Mouse (Mus musculus) spleen, adult 12 weeks (tissue): ENCODE measurements around the gene Aqp11.

ENCODE experiments used
- DNase-seq: peaks from one replicate; pipeline ENCODE4 v3.0.0; 2022; ENCODE audit warnings: low spot score

Gene Aqp11

GRCm38 (mm10) chr7:97747787-97748497 lies 9.9 kb upstream of the Aqp11 start:
- peak; percentile 67 for DNase-seq

DNA sequence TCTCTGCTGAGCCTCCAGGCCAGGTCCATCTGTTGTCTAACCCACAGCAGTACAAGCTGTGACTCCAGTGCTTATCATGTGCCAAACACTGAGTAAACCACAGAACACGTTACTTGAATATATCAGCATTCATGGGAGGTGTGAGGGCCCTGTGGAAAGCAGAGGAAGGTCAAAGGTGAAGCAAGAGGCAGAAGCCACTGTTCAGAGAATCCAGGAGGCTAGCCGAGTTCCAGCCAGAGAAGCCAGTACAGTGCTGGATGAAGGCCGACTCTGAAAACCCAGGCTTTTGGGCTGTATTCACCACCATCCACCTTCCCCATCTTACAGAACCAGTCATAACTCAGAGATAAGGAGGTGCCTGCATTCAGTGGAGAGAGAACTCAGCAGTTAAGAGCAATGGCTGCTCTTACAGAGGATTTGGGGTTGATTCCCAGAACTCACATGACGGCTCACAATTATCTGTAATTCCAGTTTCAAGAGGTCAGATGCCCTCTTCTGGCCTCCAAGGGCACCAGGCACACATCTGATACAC lies 9.2 kb upstream of the Aqp11 start:
- DNase-seq, result peak; percentile 19

- peak; percentile 41 for DNase-seq
Observed at GRCm38 (mm10) chr7:97745299-97745698, 7.2 kb upstream of the Aqp11 start.

GRCm38 (mm10) chr7:97741756-97742291 lies 3.7 kb upstream of the Aqp11 start:
- no peak for DNase-seq

DNA sequence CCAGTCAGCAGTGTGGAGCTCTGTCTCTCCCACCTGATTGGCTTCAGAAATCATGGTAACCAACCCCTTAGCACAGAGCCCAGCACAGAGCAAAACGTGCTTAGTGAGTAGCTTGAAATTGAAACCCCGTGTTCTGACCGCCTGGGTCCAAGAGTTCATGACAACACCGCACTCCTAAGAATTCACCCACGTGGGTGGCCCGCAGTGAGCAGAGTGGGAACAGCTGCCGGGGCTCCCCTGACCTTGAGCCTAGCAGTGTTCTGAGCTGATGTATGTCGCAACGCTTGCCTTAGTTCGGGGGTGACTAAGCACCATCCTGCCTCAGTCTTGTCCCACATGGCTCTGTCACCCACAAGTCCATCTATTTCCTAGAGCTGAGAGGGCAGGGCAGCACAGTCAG lies 2.9 kb upstream of the Aqp11 start:
- no peak for DNase-seq

DNA sequence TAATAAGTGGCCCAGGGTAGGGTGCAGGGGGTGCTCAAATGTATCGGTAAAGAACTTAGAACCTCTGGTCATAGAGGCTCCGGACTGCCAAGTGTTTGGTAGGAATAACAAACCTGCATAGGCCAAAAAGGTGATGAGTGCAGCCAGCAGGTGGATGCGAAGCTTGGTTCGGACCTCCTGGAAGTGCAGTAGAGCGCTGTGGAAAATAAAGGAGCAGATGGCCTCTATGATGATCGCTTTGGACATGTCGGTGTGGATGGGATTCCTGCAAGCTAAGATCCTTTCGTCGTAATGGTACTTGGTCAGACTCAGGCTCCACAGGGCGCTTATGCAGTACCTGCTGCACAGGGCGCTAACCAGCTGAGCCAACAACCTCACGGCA lies 842 bp downstream of the Aqp11 start:
- no peak for DNase-seq

GRCm38 (mm10) chr7:97735886-97736420 lies 2.1 kb downstream of the Aqp11 start:
- DNase-seq, result no peak

DNA sequence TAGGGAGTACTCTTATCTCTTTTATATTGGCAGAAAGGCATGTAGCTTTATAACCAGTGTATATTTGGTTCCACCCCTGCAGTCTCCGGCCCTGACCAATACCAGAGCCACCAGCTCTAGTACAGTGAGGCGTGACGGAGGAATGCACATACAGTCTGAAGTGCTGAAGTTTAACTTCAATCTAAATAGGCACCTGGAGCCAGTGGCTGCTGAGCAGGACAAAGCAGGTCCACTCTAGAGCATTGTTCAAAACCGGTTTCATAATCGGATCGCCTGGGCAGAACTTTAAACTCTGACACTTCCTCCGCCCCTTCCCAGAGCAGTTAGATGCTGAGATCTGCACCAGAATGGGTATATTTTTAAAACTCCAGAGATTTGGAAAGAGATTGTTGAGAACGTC lies 3.1 kb downstream of the Aqp11 start:
- DNase-seq, result no peak

GRCm38 (mm10) chr7:97733606-97734005 lies 4.5 kb downstream of the Aqp11 start:
- no peak for DNase-seq

- DNase-seq, result no peak
Observed at GRCm38 (mm10) chr7:97730427-97730826, 7.7 kb downstream of the Aqp11 start.

- DNase-seq, result no peak
Observed at GRCm38 (mm10) chr7:97728666-97729614, 9.1 kb downstream of the Aqp11 start.

DNA sequence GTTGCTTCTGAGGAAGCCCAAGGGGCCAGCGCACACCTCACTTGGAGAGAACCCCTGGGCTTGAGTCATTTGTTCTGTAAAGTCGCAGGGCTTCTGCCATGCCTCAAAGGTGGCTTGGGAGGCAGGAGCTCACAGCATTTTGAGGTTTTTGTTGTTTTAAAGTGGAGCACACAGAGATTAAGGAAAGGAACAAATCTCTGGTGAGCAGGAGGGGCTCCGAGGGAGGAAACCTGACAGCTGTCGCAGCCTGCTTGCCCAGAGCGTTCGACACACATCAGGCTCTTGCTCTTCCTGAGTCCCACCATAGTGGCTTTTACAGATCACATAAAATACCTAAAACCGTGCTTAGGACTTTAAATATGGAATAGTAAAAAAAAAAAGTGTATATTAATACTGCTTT lies 11.3 kb downstream of the Aqp11 start:
- DNase-seq, result no peak

DNA sequence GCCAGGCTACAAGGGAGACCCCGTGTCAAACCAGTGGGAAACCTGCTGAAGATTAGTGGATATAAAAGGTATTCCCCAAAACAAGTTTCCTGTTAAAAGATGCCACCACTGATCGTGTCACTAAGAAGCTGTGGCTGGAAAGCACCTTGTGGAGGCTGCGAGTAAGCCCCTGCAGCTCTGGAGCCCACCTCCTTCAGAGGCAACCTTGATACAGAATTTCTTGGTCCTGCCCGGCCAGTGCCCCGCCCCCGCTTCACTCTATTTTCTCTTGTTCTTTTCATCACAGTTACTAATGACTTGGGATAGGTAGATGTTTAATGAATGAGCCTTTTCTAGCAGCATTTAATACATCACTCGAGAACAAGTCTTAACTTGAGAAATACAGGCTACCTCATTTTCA lies 12.0 kb downstream of the Aqp11 start:
- DNase-seq, result no peak

GRCm38 (mm10) chr7:97725401-97725800 lies 12.7 kb downstream of the Aqp11 start:
- no peak for DNase-seq

DNA sequence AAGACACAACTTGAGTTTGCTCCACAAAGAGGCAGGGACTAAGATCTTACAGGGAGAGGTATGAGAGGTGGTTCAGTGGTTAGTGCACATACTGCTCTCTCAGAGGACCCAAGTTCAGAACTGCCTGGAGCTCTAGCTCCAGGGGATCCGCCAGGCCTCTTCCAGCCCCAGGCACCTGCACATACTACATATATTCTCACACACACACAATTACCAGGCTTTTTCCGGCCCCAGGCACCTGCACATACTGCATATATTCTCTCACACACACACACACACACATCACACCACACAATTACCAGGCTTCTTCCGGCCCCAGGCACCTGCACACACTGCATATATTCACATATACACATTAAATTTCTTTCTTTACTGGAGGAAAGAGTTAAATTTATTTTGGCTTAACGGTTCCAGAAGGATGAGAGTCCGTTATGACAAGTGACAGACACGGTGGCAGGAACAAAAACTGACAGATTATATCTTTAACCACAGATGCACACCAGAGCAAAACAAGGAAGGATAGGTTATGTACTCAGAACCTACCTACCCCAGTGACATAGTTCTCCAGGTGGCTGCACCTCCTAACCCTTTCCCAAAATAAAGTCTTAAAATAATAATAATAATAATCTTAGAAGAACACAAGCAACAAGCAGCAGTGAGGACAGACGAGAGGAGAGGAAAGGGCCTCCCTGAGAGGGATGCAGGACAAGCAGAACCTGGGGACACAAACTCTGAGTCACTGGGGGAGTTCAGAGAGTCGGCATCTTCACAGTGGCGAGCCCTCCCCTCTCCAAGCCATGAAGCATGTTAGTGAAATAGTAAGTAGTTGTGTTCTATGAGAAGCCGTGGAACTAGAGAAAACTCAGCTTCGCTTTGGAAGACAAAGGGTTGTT lies 14.2 kb downstream of the Aqp11 start:
- DNase-seq, result no peak

GRCm38 (mm10) chr7:97722278-97722918 lies 15.7 kb downstream of the Aqp11 start:
- no peak for DNase-seq

GRCm38 (mm10) chr7:97720109-97720508 lies 18.0 kb downstream of the Aqp11 start:
- DNase-seq, result no peak

DNA sequence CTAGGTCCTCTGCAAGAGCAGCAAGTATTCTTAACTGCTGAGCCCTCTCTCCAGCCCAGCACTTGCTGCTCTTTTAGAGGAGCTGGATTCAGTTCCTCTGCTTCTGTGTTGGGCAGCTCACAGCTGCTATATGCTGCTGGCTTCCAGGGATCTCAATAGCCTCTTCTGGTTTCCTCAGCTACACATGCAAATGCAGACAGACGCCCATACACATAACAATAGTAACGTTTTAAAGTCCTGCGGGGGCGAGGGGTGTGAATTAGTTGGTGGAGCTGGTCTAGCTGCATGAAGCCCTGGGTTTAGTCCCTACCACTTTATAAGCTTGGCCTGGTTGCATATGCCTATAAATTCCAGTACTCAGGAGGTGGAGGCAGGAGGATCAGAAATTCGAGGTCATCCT lies 19.0 kb downstream of the Aqp11 start:
- DNase-seq, result no peak

GRCm38 (mm10) chr7:97717326-97717725 lies 20.8 kb downstream of the Aqp11 start:
- no peak for DNase-seq

DNA sequence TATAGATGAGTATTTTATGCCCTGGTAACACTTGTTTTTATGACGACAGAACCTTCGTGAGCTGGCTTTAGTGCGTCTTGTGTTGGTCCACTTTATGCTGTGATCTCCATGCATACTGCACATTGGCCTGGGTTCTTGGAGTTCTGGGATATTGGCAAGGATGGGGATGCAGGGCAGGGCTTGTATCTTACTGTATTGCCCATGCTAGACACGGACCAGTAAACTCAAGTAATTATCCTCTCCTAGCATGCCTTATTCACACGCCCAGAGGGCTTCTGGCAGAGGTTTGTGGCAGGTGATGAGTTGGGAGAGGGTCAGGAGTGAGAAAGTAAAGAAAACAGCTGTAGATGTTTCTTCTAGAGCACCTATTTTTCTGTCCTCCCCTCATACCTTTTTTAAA lies 23.4 kb downstream of the Aqp11 start:
- DNase-seq, result no peak

GRCm38 (mm10) chr7:97709204-97709603 lies 28.9 kb downstream of the Aqp11 start:
- no peak for DNase-seq
